Mouse (Mus musculus) midbrain, embryonic 13.5 days (tissue): Measurements from ENCODE around the gene Irf7. TPM values are rescaled to one million over a fixed set of nuclear protein-coding genes. Genes with fewer than 3 reads are reported as not detected.

Experiments used
- ATAC-seq: fragments of 200-750 bp; cut with Nextera tagmentation; 2 replicates; pipeline ENCODE4 v1.8.0; 2017; ENCODE audit warnings: mild to moderate bottlenecking, moderate TSS enrichment, moderate library complexity
- H3K27ac ChIP-seq: fragments of 300-500 bp; sonication (generic); 2 replicates; pipeline ENCODE4 v1.5.1; 2015; ENCODE audit warnings: inconsistent platforms, mild to moderate bottlenecking, moderate library complexity
- H3K27me3 ChIP-seq: fragments of 300-500 bp; sonication (generic); 2 replicates; pipeline ENCODE4 v1.6.1; 2015; ENCODE audit warnings: mild to moderate bottlenecking, inconsistent platforms
- H3K36me3 ChIP-seq: fragments of 300-500 bp; sonication (generic); 2 replicates; pipeline ENCODE4 v1.6.1; 2015; ENCODE audit warnings: mild to moderate bottlenecking, inconsistent platforms
- H3K4me1 ChIP-seq: fragments of 300-500 bp; sonication (generic); replicated peaks from 2 replicates; pipeline ENCODE4 v1.6.1; 2015; ENCODE audit warnings: inconsistent platforms
- H3K4me2 ChIP-seq: fragments of 300-500 bp; sonication (generic); replicated peaks from 2 replicates; pipeline ENCODE4 v1.6.1; 2015; ENCODE audit warnings: moderate library complexity, mild to moderate bottlenecking, inconsistent platforms
- H3K4me3 ChIP-seq: fragments of 300-500 bp; sonication (generic); replicated peaks from 2 replicates; pipeline ENCODE4 v1.5.1; 2015; ENCODE audit warnings: mild to moderate bottlenecking, inconsistent platforms
- H3K9ac ChIP-seq: fragments of 300-500 bp; sonication (generic); replicated peaks from 2 replicates; pipeline ENCODE4 v1.6.1; 2015; ENCODE audit warnings: mild to moderate bottlenecking, inconsistent platforms
- H3K9me3 ChIP-seq: fragments of 300-500 bp; sonication (generic); 2 replicates; pipeline ENCODE4 v1.6.1; 2016; ENCODE audit warnings: mild to moderate bottlenecking, inconsistent platforms
- WGBS: fragments of 180-500 bp; shearing (Covaris S2); methylation state at CpG from one replicate; pipeline ENCODE4 v1.1.7; 2015; 5-methylcytosine and 5-hydroxymethylcytosine counted together
- polyA plus RNA-seq: library from polyadenylated mRNA; unstranded; fragments of >200 nt; fragmentation: Nextera tagmentation; extraction: Ambion mirVana; gene quantifications from 2 replicates; pipeline ENCODE4 v1.2.1, GENCODE M21; 2015

Irf7 gene
- 0.98 and 1.4 TPM in 2 replicates for polyA plus RNA-seq

- H3K4me2 ChIP-seq: peak within 1 kb of the TSS; percentile 49
- H3K9me3 ChIP-seq: no peaks in the 10 kb centered on the region
- H3K4me3 ChIP-seq: peak within 1 kb of the TSS; percentile 16
- peak; percentile 44 for ATAC-seq
- no peak within 1 kb of the TSS; the same call in 1 of the 2 replicates for H3K27ac ChIP-seq
- H3K9ac ChIP-seq: 0 out of 2 replicates have a peak within 1 kb of the TSS, but pooled peaks have one; percentile 15
- peaks cover 38% of the 10 kb centered on the region for H3K36me3 ChIP-seq
- WGBS: 17% methylated on average over 25 of the region's 25 CpGs
- H3K4me1 ChIP-seq: peaks cover 14% of the 10 kb centered on the region
- H3K27me3 ChIP-seq: no peaks in the 10 kb centered on the region
Observed at GRCm38 (mm10) chr7:141265739-141266561, at the start of gene Irf7. Gene Irf7, minus strand, starts transcription at chr7:141266481.

GRCm38 (mm10) chr7:141315974-141316373 lies 49.7 kb upstream of the Irf7 start:
- no peaks in the 10 kb centered on the region for H3K27me3 ChIP-seq
- no peak for ATAC-seq
- peaks cover 98% of the 10 kb centered on the region for H3K36me3 ChIP-seq
- H3K4me1 ChIP-seq: no peaks in the 10 kb centered on the region
- 84% methylated on average over 5 of the region's 5 CpGs for WGBS
- no peak overlapping the region for H3K4me3 ChIP-seq
- H3K9ac ChIP-seq: no peak overlapping the region
- H3K27ac ChIP-seq: no peak overlapping the region
- H3K4me2 ChIP-seq: no peak overlapping the region
- no peaks in the 10 kb centered on the region for H3K9me3 ChIP-seq

GRCm38 (mm10) chr7:141315076-141315475 lies 48.8 kb upstream of the Irf7 start:
- no peaks in the 10 kb centered on the region for H3K4me1 ChIP-seq
- H3K9ac ChIP-seq: no peak overlapping the region
- no peaks in the 10 kb centered on the region for H3K27me3 ChIP-seq
- no peak overlapping the region for H3K4me2 ChIP-seq
- 89% methylated on average over 8 of the region's 8 CpGs for WGBS
- no peak for ATAC-seq
- H3K27ac ChIP-seq: no peak overlapping the region
- peaks cover 98% of the 10 kb centered on the region for H3K36me3 ChIP-seq
- H3K4me3 ChIP-seq: no peak overlapping the region
- no peaks in the 10 kb centered on the region for H3K9me3 ChIP-seq

GRCm38 (mm10) chr7:141314416-141314815 lies 48.1 kb upstream of the Irf7 start:
- Histone ChIP-seq H3K36me3 (peaks cover 99% of the 10 kb centered on the region), H3K27me3 (no peaks in the 10 kb centered on the region), H3K27ac (no peak overlapping the region), H3K9me3 (no peaks in the 10 kb centered on the region), H3K9ac (no peak overlapping the region), H3K4me3 (no peak overlapping the region), H3K4me2 (no peak overlapping the region), H3K4me1 (no peaks in the 10 kb centered on the region)
- WGBS: 93% methylated on average over 2 of the region's 2 CpGs
- no peak for ATAC-seq

GRCm38 (mm10) chr7:141304537-141304936 lies 38.3 kb upstream of the Irf7 start:
- no peak overlapping the region for H3K27ac ChIP-seq
- H3K9me3 ChIP-seq: no peaks in the 10 kb centered on the region
- 88% methylated on average over 4 of the region's 4 CpGs for WGBS
- H3K9ac ChIP-seq: no peak overlapping the region
- no peaks in the 10 kb centered on the region for H3K27me3 ChIP-seq
- ATAC-seq: no peak
- H3K4me1 ChIP-seq: no peaks in the 10 kb centered on the region
- no peak overlapping the region for H3K4me3 ChIP-seq
- H3K4me2 ChIP-seq: no peak overlapping the region
- H3K36me3 ChIP-seq: peaks cover 98% of the 10 kb centered on the region

- H3K36me3 ChIP-seq: peaks cover 94% of the 10 kb centered on the region
- WGBS: 87% methylated on average over 1 of the region's 1 CpGs
Observed at GRCm38 (mm10) chr7:141302702-141303268, 36.5 kb upstream of the Irf7 start.

GRCm38 (mm10) chr7:141301386-141301785 lies 35.1 kb upstream of the Irf7 start:
- no peaks in the 10 kb centered on the region for H3K9me3 ChIP-seq
- H3K27me3 ChIP-seq: no peaks in the 10 kb centered on the region; the same call in 1 of the 2 replicates
- H3K4me2 ChIP-seq: no peak overlapping the region
- H3K4me1 ChIP-seq: no peaks in the 10 kb centered on the region
- H3K36me3 ChIP-seq: peaks cover 95% of the 10 kb centered on the region
- H3K4me3 ChIP-seq: no peak overlapping the region
- no peak for ATAC-seq
- WGBS: over 99% methylated on average over 9 of the region's 9 CpGs
- H3K9ac ChIP-seq: no peak overlapping the region
- H3K27ac ChIP-seq: no peak overlapping the region

More at GRCm38 (mm10) chr7:141302702-141303268, 36.5 kb upstream of the Irf7 start:
- H3K9me3 ChIP-seq: no peaks in the 10 kb centered on the region
- no peaks in the 10 kb centered on the region for H3K4me1 ChIP-seq
- H3K4me2 ChIP-seq: no peak overlapping the region
- ATAC-seq: no peak
- H3K27me3 ChIP-seq: no peaks in the 10 kb centered on the region
- H3K27ac ChIP-seq: no peak overlapping the region
- no peak overlapping the region for H3K9ac ChIP-seq
- H3K4me3 ChIP-seq: no peak overlapping the region

- no peak overlapping the region for H3K4me2 ChIP-seq
- peaks cover 74% of the 10 kb centered on the region for H3K36me3 ChIP-seq
- peaks cover 20% of the 10 kb centered on the region for H3K27me3 ChIP-seq
- H3K9ac ChIP-seq: no peak overlapping the region
- no peak for ATAC-seq
- no peak overlapping the region for H3K27ac ChIP-seq
- 96% methylated on average over 8 of the region's 8 CpGs for WGBS
- H3K4me3 ChIP-seq: no peak overlapping the region
- no peaks in the 10 kb centered on the region for H3K9me3 ChIP-seq
- peaks cover 6% of the 10 kb centered on the region for H3K4me1 ChIP-seq
Observed at GRCm38 (mm10) chr7:141299175-141299574, 32.9 kb upstream of the Irf7 start.

GRCm38 (mm10) chr7:141297926-141298650 lies 31.8 kb upstream of the Irf7 start:
- Histone ChIP-seq H3K9me3 (no peaks in the 10 kb centered on the region), H3K27me3 (peaks cover 31% of the 10 kb centered on the region), H3K36me3 (peaks cover 63% of the 10 kb centered on the region), H3K4me2 (no peak overlapping the region), H3K4me1 (peaks cover 17% of the 10 kb centered on the region), H3K9ac (no peak overlapping the region), H3K4me3 (no peak overlapping the region), H3K27ac (no peak overlapping the region)
- 83% methylated on average over 3 of the region's 3 CpGs for WGBS
- ATAC-seq: no peak

GRCm38 (mm10) chr7:141294479-141294878 lies 28.2 kb upstream of the Irf7 start:
- Histone ChIP-seq H3K4me1 (peaks cover 34% of the 10 kb centered on the region), H3K27me3 (peaks cover 65% of the 10 kb centered on the region), H3K9me3 (no peaks in the 10 kb centered on the region), H3K9ac (no peak overlapping the region), H3K27ac (no peak overlapping the region), H3K4me2 (peak overlapping the region; percentile 55), H3K36me3 (peaks cover 27% of the 10 kb centered on the region), H3K4me3 (peak overlapping the region; percentile 36)
- ATAC-seq: 0 out of 2 replicates have a peak, but pooled peaks have one; percentile 1
- 6% methylated on average over 20 of the region's 22 CpGs for WGBS

- Histone ChIP-seq H3K27ac (no peak overlapping the region), H3K4me1 (peaks cover 34% of the 10 kb centered on the region), H3K9me3 (no peaks in the 10 kb centered on the region), H3K27me3 (peaks cover 65% of the 10 kb centered on the region), H3K36me3 (peaks cover 22% of the 10 kb centered on the region), H3K9ac (peak overlapping the region; percentile 46), H3K4me3 (peak overlapping the region; percentile 36), H3K4me2 (peak overlapping the region; percentile 55)
- ATAC-seq: peak; percentile 34; the same call in 1 of the 2 replicates
- under 1% methylated on average over 53 of the region's 53 CpGs for WGBS
Observed at GRCm38 (mm10) chr7:141293852-141294471, 27.7 kb upstream of the Irf7 start.
